Mouse (Mus musculus): Measurements from ENCODE around the gene Ttc12.

Gene Ttc12

GRCm38 (mm10) chr9:49410621-49411020 lies 75.4 kb downstream of the Ttc12 start:
- in situ Hi-C loops (cut with MboI; ENCODE audit: unreplicated experiment in 2 of 2) = no loop called here

- in situ Hi-C loops (cut with MboI; ENCODE audit: unreplicated experiment in 2 of 2) = no loop called here
Measured at GRCm38 (mm10) chr9:49407028-49407427, 79.0 kb downstream of the Ttc12 start.

- in situ Hi-C loops (cut with MboI; ENCODE audit: unreplicated experiment in 2 of 2) = no loop called here
Measured at GRCm38 (mm10) chr9:49403711-49404110, 82.3 kb downstream of the Ttc12 start.

- in situ Hi-C loops (cut with MboI; ENCODE audit: unreplicated experiment in 2 of 2) = no loop called here
Measured at GRCm38 (mm10) chr9:49396006-49396405, 90.0 kb downstream of the Ttc12 start.

- in situ Hi-C loops (cut with MboI; ENCODE audit: unreplicated experiment in 2 of 2) = no loop called here
Measured at GRCm38 (mm10) chr9:49392242-49392641, 93.8 kb downstream of the Ttc12 start.

Data from v-Abl transformed pro-B cells (cell line).